Mouse (Mus musculus) intestine, postnatal 0 days (tissue): Measurements from ENCODE around the gene Cnnm3. TPM values are rescaled to one million over a fixed set of nuclear protein-coding genes. Genes with fewer than 3 reads are reported as not detected.

ENCODE experiments used
- ATAC-seq: fragments of 200-750 bp; cut with Nextera tagmentation; 2 replicates; pipeline ENCODE4 v1.8.0; 2017; ENCODE audit warnings: mild to moderate bottlenecking, moderate TSS enrichment, moderate library complexity
- H3K27ac ChIP-seq: fragments of 300-500 bp; sonication (generic); 2 replicates; pipeline ENCODE4 v1.5.1; 2014; ENCODE audit warnings: mild to moderate bottlenecking, low read depth, low read length, moderate library complexity
- H3K27me3 ChIP-seq: fragments of 300-500 bp; sonication (generic); replicated peaks from 2 replicates; pipeline ENCODE4 v1.6.1; 2014; ENCODE audit warnings: low read length, mixed read lengths; ENCODE audit not compliant: control insufficient read depth, insufficient read depth
- H3K36me3 ChIP-seq: fragments of 300-500 bp; sonication (generic); 2 replicates; pipeline ENCODE4 v1.6.1; 2014; ENCODE audit warnings: mild to moderate bottlenecking, moderate library complexity; ENCODE audit not compliant: control insufficient read depth, insufficient read depth
- H3K4me1 ChIP-seq: fragments of 300-500 bp; sonication (generic); replicated peaks from 2 replicates; pipeline ENCODE4 v1.6.1; 2014; ENCODE audit warnings: antibody characterized with exemption, low read length, mixed read lengths; ENCODE audit not compliant: control insufficient read depth, insufficient read depth
- H3K4me2 ChIP-seq: fragments of 300-500 bp; sonication (generic); replicated peaks from 2 replicates; pipeline ENCODE4 v1.6.1; 2014; ENCODE audit warnings: low read depth, mild to moderate bottlenecking, moderate library complexity
- H3K4me3 ChIP-seq: fragments of 300-500 bp; sonication (generic); 2 replicates; pipeline ENCODE4 v1.5.1; 2014; ENCODE audit warnings: low read depth, low read length
- H3K9ac ChIP-seq: fragments of 300-500 bp; sonication (generic); 2 replicates; pipeline ENCODE4 v1.6.1; 2014; ENCODE audit warnings: mild to moderate bottlenecking, low read depth, low read length
- H3K9me3 ChIP-seq: fragments of 300-500 bp; sonication (generic); 2 replicates; pipeline ENCODE4 v1.6.1; 2016; ENCODE audit warnings: mixed run types; ENCODE audit not compliant: control insufficient read depth
- CTCF ChIP-seq: sonication (generic); IDR thresholded peaks from 2 replicates; pipeline ENCODE4 v1.5.1; 2016; ENCODE audit warnings: low read depth, mild to moderate bottlenecking, control low read depth, antibody characterized with exemption, moderate library complexity
- WGBS: fragments of 180-500 bp; shearing (Covaris S2); extraction: QIAGEN DNeasy Blood & Tissue Kit; methylation state at CpG from one replicate; pipeline ENCODE4 v1.1.7; 2014; 5-methylcytosine and 5-hydroxymethylcytosine counted together
- polyA plus RNA-seq: library from polyadenylated mRNA; unstranded; fragments of >200 nt; fragmentation: Nextera tagmentation; extraction: Ambion mirVana; gene quantifications from 2 replicates; pipeline ENCODE4 v1.2.1, GENCODE M21; 2015

The Cnnm3 gene
- polyA plus RNA-seq, 1 experiment from 2014 or later: 2.5 TPM

DNA sequence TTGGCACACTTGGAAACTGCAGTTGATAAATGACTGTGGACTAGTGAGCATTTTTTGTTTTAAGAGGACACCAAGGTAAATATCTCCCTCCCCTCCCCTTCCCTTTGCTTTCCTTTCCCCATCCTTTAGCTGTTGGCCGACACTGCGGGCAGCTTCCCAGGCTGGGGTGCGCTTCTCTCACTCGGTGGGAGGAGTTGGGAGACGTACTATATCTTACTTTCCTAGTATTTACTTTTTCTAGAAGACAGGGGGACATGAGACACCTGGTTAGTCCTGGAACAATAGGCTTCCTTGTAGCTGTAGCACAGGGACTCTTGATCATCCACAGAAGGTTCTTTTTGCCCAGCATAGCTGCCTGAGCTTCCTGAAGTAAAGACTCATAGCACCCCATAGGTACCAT, 12.4 kb downstream of the Cnnm3 start:
- Histone ChIP-seq H3K9me3 (no peaks in the 10 kb centered on the region), H3K4me1 (no peaks in the 10 kb centered on the region), H3K36me3 (peaks cover 69% of the 10 kb centered on the region), H3K27ac (no peak overlapping the region), H3K9ac (no peak overlapping the region), H3K4me3 (no peak overlapping the region), H3K27me3 (no peaks in the 10 kb centered on the region), H3K4me2 (no peak overlapping the region)
- 54% methylated on average over 5 of the region's 5 CpGs for WGBS
- TF ChIP-seq CTCF: no peak
- no peak for ATAC-seq

DNA sequence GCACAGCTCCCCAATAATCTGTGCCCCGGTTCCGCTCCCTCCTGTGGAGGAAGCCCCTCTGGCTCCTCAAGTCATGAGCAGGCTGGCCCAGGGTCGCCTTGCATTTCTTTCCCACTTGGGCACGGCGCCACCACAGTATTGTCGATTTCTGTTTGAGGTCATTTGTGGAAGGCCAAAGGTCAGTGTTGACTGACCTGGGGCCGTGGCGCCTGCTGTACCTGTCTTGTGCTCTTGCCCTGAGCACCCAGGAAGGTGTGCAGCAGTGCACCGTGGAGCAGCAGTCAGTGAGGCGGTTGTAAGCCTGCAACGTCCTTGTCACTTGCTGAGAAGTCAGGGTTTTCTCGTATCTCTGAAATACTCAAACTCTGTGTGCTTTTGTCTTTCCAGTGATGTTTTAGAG, 14.1 kb downstream of the Cnnm3 start:
- H3K4me3 ChIP-seq: no peak overlapping the region
- peaks cover 57% of the 10 kb centered on the region for H3K36me3 ChIP-seq
- H3K4me1 ChIP-seq: no peaks in the 10 kb centered on the region
- H3K9me3 ChIP-seq: no peaks in the 10 kb centered on the region
- H3K27me3 ChIP-seq: no peaks in the 10 kb centered on the region
- no peak overlapping the region for H3K27ac ChIP-seq
- 83% methylated on average over 12 of the region's 12 CpGs for WGBS
- TF ChIP-seq CTCF: no peak
- no peak for ATAC-seq
- H3K9ac ChIP-seq: no peak overlapping the region
- no peak overlapping the region for H3K4me2 ChIP-seq

DNA sequence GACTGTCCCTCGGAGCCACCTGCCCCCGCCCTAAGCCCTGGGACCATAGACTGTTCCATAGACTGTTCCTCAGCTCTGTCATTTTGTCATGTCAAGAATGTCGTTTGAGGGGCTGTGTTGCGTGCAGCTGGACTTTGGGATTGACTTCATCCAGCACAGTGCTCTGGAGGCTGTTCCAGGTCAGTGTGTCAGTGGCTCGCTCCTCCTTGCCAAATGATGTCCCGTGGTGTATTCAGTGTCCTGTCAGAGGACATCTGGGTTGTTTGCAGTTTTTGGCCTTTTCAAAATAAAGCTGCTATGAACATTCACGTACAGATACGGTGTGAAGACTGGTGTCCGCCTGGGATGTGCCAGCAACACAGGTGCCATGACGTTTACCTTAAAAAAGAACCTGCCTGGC, 15.2 kb downstream of the Cnnm3 start:
- Histone ChIP-seq H3K9me3 (no peaks in the 10 kb centered on the region), H3K27ac (no peak overlapping the region), H3K27me3 (no peaks in the 10 kb centered on the region), H3K4me1 (no peaks in the 10 kb centered on the region), H3K4me3 (no peak overlapping the region), H3K4me2 (no peak overlapping the region), H3K9ac (no peak overlapping the region), H3K36me3 (peaks cover 54% of the 10 kb centered on the region)
- no peak for ATAC-seq
- TF ChIP-seq CTCF: no peak
- 86% methylated on average over 10 of the region's 10 CpGs for WGBS

DNA sequence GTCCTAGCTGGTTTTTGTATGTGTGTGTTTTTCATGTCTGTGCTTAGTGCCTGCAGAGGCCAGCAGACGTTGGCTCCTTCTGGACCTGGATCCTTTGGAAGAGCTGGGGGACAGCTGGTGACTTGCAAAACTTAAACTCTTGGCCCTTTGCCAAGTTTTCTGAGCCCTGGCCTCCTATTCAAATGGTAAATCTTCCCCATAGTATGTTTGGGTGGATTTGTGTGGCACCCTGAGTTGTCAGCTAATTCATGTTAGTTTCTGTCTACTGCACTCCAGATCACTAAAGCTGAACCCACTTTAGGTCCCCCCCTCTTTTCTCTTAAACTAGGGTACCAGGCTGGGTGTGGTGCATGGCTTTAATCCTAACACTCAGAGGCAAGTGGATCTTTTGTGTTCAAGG, 16.7 kb downstream of the Cnnm3 start:
- Histone ChIP-seq H3K36me3 (peaks cover 43% of the 10 kb centered on the region), H3K9ac (no peak overlapping the region), H3K4me2 (no peak overlapping the region), H3K27me3 (no peaks in the 10 kb centered on the region), H3K4me3 (no peak overlapping the region), H3K27ac (no peak overlapping the region), H3K4me1 (no peaks in the 10 kb centered on the region), H3K9me3 (no peaks in the 10 kb centered on the region)
- no peak for ATAC-seq
- no peak for TF ChIP-seq CTCF
- 12% methylated on average over 1 of the region's 1 CpGs for WGBS

DNA sequence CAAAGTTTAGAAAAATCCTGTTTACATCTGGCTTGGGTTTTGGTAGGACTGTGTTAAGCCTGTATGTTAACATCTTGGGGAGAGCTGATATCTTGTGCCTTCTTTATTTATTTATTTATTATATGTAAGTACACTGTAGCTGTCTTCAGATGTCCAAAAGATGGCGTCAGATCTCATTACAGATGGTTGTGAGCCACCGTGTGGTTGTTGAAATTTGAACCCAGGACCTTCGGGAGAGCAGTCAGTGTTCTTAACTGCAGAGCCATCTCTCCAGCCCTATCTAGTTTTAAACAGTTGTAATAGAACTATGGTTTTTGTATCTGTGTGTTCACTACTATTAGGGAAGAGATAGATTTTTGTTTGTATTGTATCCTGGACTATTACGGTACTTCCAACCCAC, 17.6 kb downstream of the Cnnm3 start:
- no peak overlapping the region for H3K27ac ChIP-seq
- 85% methylated on average over 4 of the region's 4 CpGs for WGBS
- no peak overlapping the region for H3K4me3 ChIP-seq
- no peaks in the 10 kb centered on the region for H3K27me3 ChIP-seq
- no peaks in the 10 kb centered on the region; the same call in 1 of the 2 replicates for H3K4me1 ChIP-seq
- H3K36me3 ChIP-seq: peaks cover 34% of the 10 kb centered on the region
- no peak for TF ChIP-seq CTCF
- ATAC-seq: no peak
- no peak overlapping the region for H3K9ac ChIP-seq
- no peak overlapping the region for H3K4me2 ChIP-seq
- no peaks in the 10 kb centered on the region for H3K9me3 ChIP-seq

DNA sequence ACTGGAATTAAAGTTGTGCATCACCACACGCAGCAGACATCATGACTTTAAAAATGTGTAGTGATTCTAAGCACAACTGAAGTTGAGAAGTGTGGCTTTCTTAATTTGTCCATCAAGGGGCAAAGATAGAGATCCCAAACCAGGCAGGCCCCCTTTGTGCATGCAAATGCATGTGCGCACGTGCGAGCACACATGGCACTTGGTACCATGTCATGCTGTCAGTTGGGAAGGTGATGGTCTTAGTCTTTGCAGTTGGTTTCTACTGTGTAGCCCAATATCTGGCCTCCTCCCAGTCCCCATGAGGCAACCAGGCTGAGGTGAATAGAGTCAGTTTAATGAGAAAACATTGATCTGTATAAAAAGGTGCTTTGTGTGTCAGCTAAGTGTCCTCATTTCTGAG, 18.2 kb downstream of the Cnnm3 start:
- H3K4me2 ChIP-seq: no peak overlapping the region
- H3K27ac ChIP-seq: no peak overlapping the region
- H3K27me3 ChIP-seq: no peaks in the 10 kb centered on the region
- 94% methylated on average over 4 of the region's 4 CpGs for WGBS
- H3K9me3 ChIP-seq: no peaks in the 10 kb centered on the region
- no peaks in the 10 kb centered on the region; the same call in 1 of the 2 replicates for H3K4me1 ChIP-seq
- H3K4me3 ChIP-seq: no peak overlapping the region
- peaks cover 28% of the 10 kb centered on the region for H3K36me3 ChIP-seq
- ATAC-seq: no peak
- no peak for TF ChIP-seq CTCF
- H3K9ac ChIP-seq: no peak overlapping the region

DNA sequence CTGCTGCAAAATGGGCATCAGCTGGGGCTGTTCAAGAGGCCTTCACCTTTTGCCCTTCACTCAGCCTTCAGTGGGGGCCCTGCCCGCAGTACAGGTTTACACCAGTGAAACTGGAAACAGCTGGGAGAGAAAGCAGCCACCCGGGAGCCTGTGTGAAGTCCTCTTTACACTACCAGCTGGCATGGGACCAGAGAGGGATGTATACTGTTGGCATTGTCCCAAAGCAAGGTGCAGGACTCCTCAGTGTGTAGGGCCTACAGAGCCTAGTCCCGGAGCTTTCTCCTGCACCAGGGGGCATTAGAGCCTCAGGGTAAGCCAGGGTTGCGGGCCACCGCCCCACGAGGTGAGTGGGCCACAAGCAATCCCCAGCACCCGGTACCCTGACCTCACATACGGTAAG, 18.8 kb downstream of the Cnnm3 start:
- Histone ChIP-seq H3K9me3 (no peaks in the 10 kb centered on the region), H3K36me3 (peaks cover 22% of the 10 kb centered on the region), H3K27ac (no peak overlapping the region), H3K4me1 (no peaks in the 10 kb centered on the region; the same call in 1 of the 2 replicates), H3K27me3 (no peaks in the 10 kb centered on the region), H3K4me3 (no peak overlapping the region), H3K9ac (no peak overlapping the region), H3K4me2 (no peak overlapping the region)
- no peak for ATAC-seq
- no peak for TF ChIP-seq CTCF
- WGBS: 71% methylated on average over 8 of the region's 8 CpGs
